Mouse (Mus musculus) midbrain, embryonic 12.5 days (tissue): ENCODE results near the gene Leo1. TPM values are rescaled to one million over a fixed set of nuclear protein-coding genes. Genes with fewer than 3 reads are reported as not detected.

Experiments
- ATAC-seq: fragments of 200-750 bp; cut with Nextera tagmentation; 2 replicates; pipeline ENCODE4 v1.8.0; 2017; ENCODE audit warnings: low read depth, moderate TSS enrichment, moderate library complexity; ENCODE audit not compliant: low FRiP score
- H3K27ac ChIP-seq: fragments of 300-500 bp; sonication (generic); replicated peaks from 2 replicates; pipeline ENCODE4 v1.5.1; 2016; ENCODE audit warnings: mild to moderate bottlenecking
- H3K27me3 ChIP-seq: fragments of 300-500 bp; sonication (generic); 2 replicates; pipeline ENCODE4 v1.6.1; 2016; ENCODE audit warnings: mild to moderate bottlenecking
- H3K36me3 ChIP-seq: fragments of 300-500 bp; sonication (generic); 2 replicates; pipeline ENCODE4 v1.6.1; 2016
- H3K4me1 ChIP-seq: fragments of 300-500 bp; sonication (generic); 2 replicates; pipeline ENCODE4 v1.6.1; 2016
- H3K4me2 ChIP-seq: fragments of 300-500 bp; sonication (generic); replicated peaks from 2 replicates; pipeline ENCODE4 v1.6.1; 2016; ENCODE audit warnings: mild to moderate bottlenecking, moderate library complexity
- H3K4me3 ChIP-seq: fragments of 300-500 bp; sonication (generic); 2 replicates; pipeline ENCODE4 v1.5.1; 2016; ENCODE audit warnings: mild to moderate bottlenecking
- H3K9ac ChIP-seq: fragments of 300-500 bp; sonication (generic); replicated peaks from 2 replicates; pipeline ENCODE4 v1.6.1; 2016; ENCODE audit warnings: mild to moderate bottlenecking, moderate library complexity
- H3K9me3 ChIP-seq: fragments of 300-500 bp; sonication (generic); 2 replicates; pipeline ENCODE4 v1.6.1; 2016; ENCODE audit warnings: mild to moderate bottlenecking
- WGBS: fragments of 180-500 bp; shearing (Covaris S2); methylation state at CpG from one replicate; pipeline ENCODE4 v1.1.7; 2016; 5-methylcytosine and 5-hydroxymethylcytosine counted together
- polyA plus RNA-seq: library from polyadenylated mRNA; unstranded; fragments of >200 nt; fragmentation: Nextera tagmentation; extraction: Ambion mirVana; gene quantifications from 2 replicates; pipeline ENCODE4 v1.2.1, GENCODE M21; 2016

Leo1 gene
- polyA plus RNA-seq, 1 experiment from 2014 or later = 51.6 TPM

GRCm38 (mm10) chr9:75409852-75410378 is 31.4 kb upstream of the Leo1 start, which contains the start of gene Mapk6:
Gene Mapk6, minus strand, starts transcription at chr9:75410005.
- under 1% methylated on average over 58 of the region's 58 CpGs for WGBS

DNA sequence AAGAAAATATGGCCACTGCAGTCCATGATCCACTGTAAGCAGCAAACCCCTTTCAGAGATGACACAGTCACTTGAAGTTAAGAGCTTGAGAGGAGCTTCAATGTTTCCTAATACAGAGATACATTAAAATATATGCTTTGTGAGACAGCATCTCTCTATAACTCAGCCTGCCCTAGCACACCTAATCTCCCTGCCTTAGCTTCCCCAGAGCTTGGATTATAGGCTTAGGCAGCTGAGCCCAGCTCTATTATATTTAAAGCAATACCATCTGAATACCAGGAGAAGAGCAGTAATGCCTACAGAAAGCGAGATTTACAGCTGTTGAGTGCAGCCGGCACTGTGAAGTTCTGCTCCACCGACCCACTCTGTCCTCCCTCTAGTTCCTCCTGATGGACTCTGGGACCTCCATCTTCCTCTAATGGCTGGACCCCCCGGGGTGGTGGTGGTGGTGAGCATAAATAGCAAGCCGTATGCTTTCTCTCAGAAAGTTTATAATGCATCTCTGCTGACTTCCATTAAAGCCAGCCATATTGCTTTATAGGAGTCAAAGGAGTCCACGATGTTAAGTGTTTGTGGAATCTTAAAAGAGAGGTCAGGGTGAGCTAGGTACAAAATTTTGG is 30.3 kb upstream of the Leo1 start:
- Histone ChIP-seq H3K9me3 (no peaks in the 10 kb centered on the region), H3K4me2 (peak overlapping the region; percentile 62; the same call in 1 of the 2 replicates), H3K9ac (peak overlapping the region; percentile 96; the same call in 1 of the 2 replicates), H3K27ac (peak overlapping the region; percentile 98; the same call in 1 of the 2 replicates), H3K36me3 (no peaks in the 10 kb centered on the region), H3K27me3 (no peaks in the 10 kb centered on the region), H3K4me3 (no peak overlapping the region), H3K4me1 (peaks cover 22% of the 10 kb centered on the region)
- ATAC-seq = no peak
- 59% methylated on average over 6 of the region's 6 CpGs for WGBS

More at GRCm38 (mm10) chr9:75409852-75410378, 31.4 kb upstream of the Leo1 start, which contains the start of gene Mapk6:
- Histone ChIP-seq H3K9me3 (no peaks in the 10 kb centered on the region), H3K27ac (peak within 1 kb of the TSS; percentile 98), H3K4me2 (peak within 1 kb of the TSS; percentile 62), H3K9ac (peak within 1 kb of the TSS; percentile 96), H3K4me1 (peaks cover 29% of the 10 kb centered on the region), H3K4me3 (peak within 1 kb of the TSS; percentile 95), H3K27me3 (no peaks in the 10 kb centered on the region), H3K36me3 (no peaks in the 10 kb centered on the region)
- peak; percentile 90 for ATAC-seq

- H3K4me3 ChIP-seq = no peak overlapping the region
- no peak overlapping the region for H3K27ac ChIP-seq
- no peak for ATAC-seq
- no peak overlapping the region for H3K4me2 ChIP-seq
- H3K27me3 ChIP-seq = no peaks in the 10 kb centered on the region
- H3K4me1 ChIP-seq = peaks cover 22% of the 10 kb centered on the region
- H3K9ac ChIP-seq = no peak overlapping the region
- WGBS = 87% methylated on average over 9 of the region's 9 CpGs
- H3K36me3 ChIP-seq = no peaks in the 10 kb centered on the region
- H3K9me3 ChIP-seq = no peaks in the 10 kb centered on the region
Measured at GRCm38 (mm10) chr9:75411584-75411983, 29.7 kb upstream of the Leo1 start.

DNA sequence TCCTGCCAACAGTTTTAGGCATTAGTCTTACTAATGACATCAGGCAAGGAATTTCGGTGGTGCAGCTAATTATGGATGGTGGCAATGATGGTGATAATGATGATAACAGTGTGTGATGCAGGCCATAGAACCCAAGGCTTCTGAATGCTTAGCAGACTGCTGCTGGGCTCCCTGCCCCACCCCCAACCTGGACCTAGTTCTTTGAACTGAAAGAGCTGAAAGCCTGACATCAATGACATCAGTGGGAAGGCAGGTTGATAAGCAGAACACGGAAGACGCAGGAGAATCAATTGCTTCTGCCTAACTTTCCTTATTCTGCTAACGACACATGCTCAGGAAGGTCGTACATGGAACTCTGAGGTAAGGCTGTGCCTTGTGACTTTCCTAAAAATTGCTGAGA is 28.1 kb upstream of the Leo1 start:
- no peak overlapping the region for H3K4me3 ChIP-seq

DNA sequence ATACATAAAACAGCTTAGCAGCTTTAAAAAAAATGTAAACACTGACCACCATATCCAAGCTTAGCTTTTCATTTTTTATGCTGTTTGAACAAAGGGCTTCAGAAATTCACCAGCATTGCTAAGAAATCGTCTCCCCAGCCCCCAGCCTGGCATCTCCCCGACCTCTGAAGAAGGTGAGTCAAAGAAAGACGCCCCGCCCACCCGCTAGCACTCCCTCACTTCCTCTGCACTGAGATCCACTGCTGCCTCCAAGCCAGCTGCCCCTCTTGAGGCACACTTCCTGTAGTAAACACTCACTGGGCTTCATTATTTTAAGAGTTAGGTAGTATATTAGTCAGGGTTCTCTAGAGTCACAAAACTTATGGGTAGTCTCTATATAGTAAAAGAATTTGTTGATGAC is 27.1 kb upstream of the Leo1 start:
- no peaks in the 10 kb centered on the region for H3K9me3 ChIP-seq
- no peak overlapping the region for H3K4me2 ChIP-seq
- peaks cover 11% of the 10 kb centered on the region; the same call in 1 of the 2 replicates for H3K4me1 ChIP-seq
- WGBS = 44% methylated on average over 5 of the region's 5 CpGs
- no peak overlapping the region for H3K9ac ChIP-seq
- ATAC-seq = no peak
- H3K4me3 ChIP-seq = no peak overlapping the region
- H3K27me3 ChIP-seq = no peaks in the 10 kb centered on the region
- no peak overlapping the region for H3K27ac ChIP-seq
- H3K36me3 ChIP-seq = no peaks in the 10 kb centered on the region

More for the DNA sequence above, 28.1 kb upstream of the Leo1 start:
- WGBS = 84% methylated on average over 5 of the region's 5 CpGs
- Histone ChIP-seq H3K27ac (no peak overlapping the region), H3K36me3 (no peaks in the 10 kb centered on the region), H3K27me3 (no peaks in the 10 kb centered on the region), H3K9ac (no peak overlapping the region), H3K9me3 (no peaks in the 10 kb centered on the region), H3K4me1 (peaks cover 11% of the 10 kb centered on the region; the same call in 1 of the 2 replicates), H3K4me2 (no peak overlapping the region)
- ATAC-seq = no peak

DNA sequence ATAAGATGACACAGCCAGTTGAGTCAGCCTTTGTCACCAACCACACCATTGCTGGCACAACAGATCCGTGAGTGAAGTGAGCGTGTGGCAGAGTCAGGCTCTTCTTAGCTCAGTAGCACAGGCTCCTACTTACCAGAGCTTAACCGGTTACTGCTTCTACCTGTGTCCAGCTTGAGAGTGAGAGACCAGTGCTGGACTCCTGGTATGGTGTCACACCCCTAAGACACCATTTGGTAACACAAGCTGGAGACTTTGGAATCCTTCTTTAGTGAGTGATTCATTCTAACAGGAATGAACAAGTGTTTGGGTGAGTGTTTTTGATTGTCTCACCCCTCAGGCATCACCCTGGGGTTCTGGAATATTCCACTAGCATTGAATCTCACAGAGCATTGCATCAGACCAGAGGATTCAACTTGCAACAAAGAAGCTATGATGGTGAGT is 19.1 kb upstream of the Leo1 start:
- no peaks in the 10 kb centered on the region for H3K27me3 ChIP-seq
- no peaks in the 10 kb centered on the region for H3K9me3 ChIP-seq
- H3K27ac ChIP-seq = no peak overlapping the region
- no peak for ATAC-seq
- H3K4me1 ChIP-seq = no peaks in the 10 kb centered on the region
- no peak overlapping the region for H3K4me3 ChIP-seq
- no peaks in the 10 kb centered on the region for H3K36me3 ChIP-seq
- H3K9ac ChIP-seq = no peak overlapping the region
- H3K4me2 ChIP-seq = no peak overlapping the region
- 92% methylated on average over 3 of the region's 3 CpGs for WGBS

- H3K9me3 ChIP-seq = no peaks in the 10 kb centered on the region
- no peaks in the 10 kb centered on the region for H3K4me1 ChIP-seq
- H3K4me2 ChIP-seq = no peak overlapping the region
- no peak overlapping the region for H3K4me3 ChIP-seq
- ATAC-seq = no peak
- no peak overlapping the region for H3K27ac ChIP-seq
- 78% methylated on average over 5 of the region's 5 CpGs for WGBS
- no peaks in the 10 kb centered on the region for H3K27me3 ChIP-seq
- H3K36me3 ChIP-seq = no peaks in the 10 kb centered on the region
- H3K9ac ChIP-seq = no peak overlapping the region
Measured at GRCm38 (mm10) chr9:75423683-75424082, 17.6 kb upstream of the Leo1 start.

GRCm38 (mm10) chr9:75424358-75425150 is 16.8 kb upstream of the Leo1 start:
- H3K4me3 ChIP-seq = no peak overlapping the region
- 82% methylated on average over 6 of the region's 6 CpGs for WGBS
- no peak overlapping the region for H3K4me2 ChIP-seq
- no peak for ATAC-seq
- no peaks in the 10 kb centered on the region for H3K4me1 ChIP-seq
- no peaks in the 10 kb centered on the region for H3K36me3 ChIP-seq
- H3K27me3 ChIP-seq = no peaks in the 10 kb centered on the region
- no peak overlapping the region for H3K9ac ChIP-seq
- no peaks in the 10 kb centered on the region for H3K9me3 ChIP-seq
- no peak overlapping the region for H3K27ac ChIP-seq

DNA sequence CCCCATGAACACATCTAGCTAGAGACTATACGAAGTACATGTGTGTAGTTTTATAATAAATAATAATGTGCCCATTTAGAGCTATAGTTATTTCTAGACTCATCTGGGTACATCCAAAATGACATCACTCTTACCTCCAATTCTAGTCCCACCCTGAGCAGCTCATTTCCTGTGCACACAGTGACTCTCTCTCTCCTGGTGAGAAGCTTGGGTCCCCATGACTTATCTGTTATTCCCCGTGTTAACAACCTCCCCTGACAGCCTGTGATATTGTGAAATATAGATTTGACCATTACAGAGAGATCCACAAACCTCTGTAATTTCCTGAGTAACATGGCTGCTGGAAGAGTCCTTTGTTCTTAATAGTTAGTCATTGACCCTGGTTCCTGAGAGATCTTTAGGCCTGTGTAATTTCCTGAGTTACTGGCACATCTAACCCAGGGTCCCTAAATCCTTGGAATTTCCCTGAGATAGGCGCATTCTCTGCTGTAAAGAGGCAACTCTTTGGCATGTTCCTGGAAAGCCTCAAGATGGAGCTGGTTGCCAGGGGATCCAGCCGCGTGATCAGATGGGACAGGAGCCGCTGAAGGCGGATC is 15.4 kb upstream of the Leo1 start:
- H3K4me2 ChIP-seq = no peak overlapping the region
- H3K9ac ChIP-seq = no peak overlapping the region
- 84% methylated on average over 7 of the region's 7 CpGs for WGBS
- no peak for ATAC-seq
- no peaks in the 10 kb centered on the region for H3K9me3 ChIP-seq
- no peak overlapping the region for H3K27ac ChIP-seq
- H3K36me3 ChIP-seq = no peaks in the 10 kb centered on the region
- H3K27me3 ChIP-seq = no peaks in the 10 kb centered on the region
- no peak overlapping the region for H3K4me3 ChIP-seq
- H3K4me1 ChIP-seq = no peaks in the 10 kb centered on the region

DNA sequence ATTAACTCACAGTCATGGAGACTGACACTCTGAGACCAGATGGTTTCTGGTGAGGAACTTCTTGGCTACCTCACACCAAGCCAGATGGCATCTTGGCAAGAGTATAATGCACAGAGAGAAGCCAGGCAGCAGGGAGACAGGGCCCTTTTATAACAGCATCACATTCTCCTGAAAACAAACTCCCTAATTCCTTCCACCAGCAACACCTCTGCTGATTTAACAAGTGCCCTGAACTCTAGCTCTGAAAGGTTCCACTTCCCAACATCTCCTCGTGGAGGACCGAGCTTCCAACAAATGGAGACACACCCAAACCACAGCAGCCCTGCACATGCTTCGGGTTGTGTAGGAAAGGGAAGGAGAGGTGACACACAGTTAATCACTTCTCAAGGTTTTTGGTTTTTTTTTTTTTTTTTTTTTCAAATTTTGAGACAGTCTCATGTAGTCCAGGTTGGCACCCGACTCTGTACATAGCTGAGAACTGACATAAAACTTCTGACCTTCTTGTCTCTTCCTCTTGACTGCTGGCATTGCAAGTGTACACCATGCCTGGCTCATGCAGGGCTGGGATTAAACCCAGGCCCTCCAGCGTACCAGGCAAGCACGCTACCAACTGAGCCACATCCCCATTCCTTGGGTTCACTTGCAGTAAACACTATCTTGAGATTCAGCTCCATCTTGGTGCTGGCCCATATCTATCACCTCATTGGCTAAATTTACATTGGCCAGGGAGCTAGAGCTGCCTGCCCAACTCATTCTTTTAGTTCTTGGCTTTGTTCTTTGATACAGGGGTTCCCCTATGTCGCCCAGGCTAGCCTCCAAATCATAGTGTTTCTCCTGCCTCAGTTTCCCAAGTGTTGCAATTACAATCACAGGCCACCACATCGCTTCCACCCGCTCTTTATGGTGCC is 13.7 kb upstream of the Leo1 start:
- no peak overlapping the region for H3K4me2 ChIP-seq
- H3K4me1 ChIP-seq = no peaks in the 10 kb centered on the region; the same call in 1 of the 2 replicates
- H3K4me3 ChIP-seq = no peak overlapping the region
- no peak overlapping the region for H3K9ac ChIP-seq
- H3K36me3 ChIP-seq = no peaks in the 10 kb centered on the region
- H3K27ac ChIP-seq = no peak overlapping the region
- H3K9me3 ChIP-seq = no peaks in the 10 kb centered on the region
- 83% methylated on average over 9 of the region's 9 CpGs for WGBS
- no peak for ATAC-seq
- H3K27me3 ChIP-seq = no peaks in the 10 kb centered on the region

GRCm38 (mm10) chr9:75428274-75428600 is 13.1 kb upstream of the Leo1 start:
- H3K27ac ChIP-seq = no peak overlapping the region
- H3K36me3 ChIP-seq = no peaks in the 10 kb centered on the region
- H3K27me3 ChIP-seq = no peaks in the 10 kb centered on the region
- ATAC-seq = no peak
- 73% methylated on average over 2 of the region's 2 CpGs for WGBS
- H3K4me3 ChIP-seq = no peak overlapping the region
- no peak overlapping the region for H3K4me2 ChIP-seq
- H3K9ac ChIP-seq = no peak overlapping the region
- H3K4me1 ChIP-seq = no peaks in the 10 kb centered on the region; the same call in 1 of the 2 replicates
- no peaks in the 10 kb centered on the region for H3K9me3 ChIP-seq
